Mouse (Mus musculus): ENCODE results near the gene Smco3.

DNA sequence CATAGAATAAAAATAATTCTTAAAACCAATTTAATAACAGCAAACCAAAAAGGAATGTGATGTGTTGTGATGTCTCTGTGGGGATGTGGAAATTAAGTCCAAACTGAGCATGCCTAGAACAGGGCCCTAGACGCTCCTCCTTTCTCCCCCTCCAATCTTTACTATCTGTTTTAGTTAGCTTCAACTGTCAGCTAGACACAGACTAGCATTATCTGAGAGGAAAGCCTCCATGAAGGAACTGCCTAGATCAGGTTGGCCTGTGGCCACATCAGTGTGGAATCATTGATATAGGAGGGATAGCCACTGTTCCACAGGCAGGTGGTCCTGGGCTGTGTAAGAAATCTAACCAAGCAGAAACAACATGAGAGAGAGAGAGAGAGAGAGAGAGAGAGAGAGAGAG lies 40.1 kb downstream of the Smco3 start:
- TF ChIP-seq CTCF (IDR thresholded peaks at IDR 0.05; ENCODE audit: insufficient read depth, low read depth, low read length), result no peak
- no peak for TF ChIP-seq POLR2A (IDR thresholded peaks at IDR 0.05; ENCODE audit: insufficient read depth, low read depth, low read length)
